Mouse (Mus musculus): ENCODE measurements around the gene Prkci.
A peak's percentile ranks its signal among the peaks of the same experiment; 100 is the strongest.

The Prkci gene

GRCm38 (mm10) chr3:30995899-30996687 lies 546 bp downstream of the Prkci start:
- no peak for DNase-seq

GRCm38 (mm10) chr3:30996688-30997014 lies 1.1 kb downstream of the Prkci start:
- DNase-seq = no peak

- DNase-seq = no peak
Measured at GRCm38 (mm10) chr3:30999401-31000017, 4.0 kb downstream of the Prkci start.

GRCm38 (mm10) chr3:31000018-31000407 lies 4.5 kb downstream of the Prkci start:
- DNase-seq = peak; percentile 67

GRCm38 (mm10) chr3:31001048-31001676 lies 5.6 kb downstream of the Prkci start:
- DNase-seq = no peak

GRCm38 (mm10) chr3:31004320-31005209 lies 9.0 kb downstream of the Prkci start:
- DNase-seq = no peak

GRCm38 (mm10) chr3:31014374-31014773 lies 18.8 kb downstream of the Prkci start:
- no peak for DNase-seq

GRCm38 (mm10) chr3:31015682-31016443 lies 20.3 kb downstream of the Prkci start:
- DNase-seq = no peak

GRCm38 (mm10) chr3:31016594-31017196 lies 21.1 kb downstream of the Prkci start:
- peak; percentile 26 for DNase-seq

- no peak for DNase-seq
Measured at GRCm38 (mm10) chr3:31017652-31018051, 22.1 kb downstream of the Prkci start.

GRCm38 (mm10) chr3:31019287-31019686 lies 23.7 kb downstream of the Prkci start:
- no peak for DNase-seq

- DNase-seq = no peak
Measured at GRCm38 (mm10) chr3:31019793-31020447, 24.4 kb downstream of the Prkci start.

- no peak for DNase-seq
Measured at GRCm38 (mm10) chr3:31020656-31021055, 25.1 kb downstream of the Prkci start.

- DNase-seq = peak; percentile 59
Measured at GRCm38 (mm10) chr3:31022895-31023436, 27.4 kb downstream of the Prkci start.

GRCm38 (mm10) chr3:31027718-31028117 lies 32.2 kb downstream of the Prkci start:
- no peak for DNase-seq

GRCm38 (mm10) chr3:31031621-31032020 lies 36.1 kb downstream of the Prkci start:
- no peak for DNase-seq

GRCm38 (mm10) chr3:31033644-31034043 lies 38.1 kb downstream of the Prkci start:
- no peak for DNase-seq

- no peak for DNase-seq
Measured at GRCm38 (mm10) chr3:31037851-31038250, 42.3 kb downstream of the Prkci start.

- no peak for DNase-seq
Measured at GRCm38 (mm10) chr3:31038689-31039088, 43.1 kb downstream of the Prkci start.

- DNase-seq = no peak
Measured at GRCm38 (mm10) chr3:31042992-31043391, 47.4 kb downstream of the Prkci start.

GRCm38 (mm10) chr3:31047263-31047662 lies 51.7 kb downstream of the Prkci start:
- peak; percentile 22 for DNase-seq

Data from kidney, postnatal 10 days (tissue).